Mouse (Mus musculus): ENCODE measurements around the gene Orai3. TPM values are rescaled to one million over a fixed set of nuclear protein-coding genes. Genes with fewer than 3 reads are reported as not detected.
"Not testable (repeated sequence)": the region's sequence is repeated elsewhere in the genome, so short reads cannot be mapped to it uniquely, and the experiment has no call there.

The Orai3 gene
- polyA plus RNA-seq (2015; fragmentation: Nextera tagmentation; extraction: Ambion mirVana), result 27.2 and 30.1 TPM in 2 replicates

DNA sequence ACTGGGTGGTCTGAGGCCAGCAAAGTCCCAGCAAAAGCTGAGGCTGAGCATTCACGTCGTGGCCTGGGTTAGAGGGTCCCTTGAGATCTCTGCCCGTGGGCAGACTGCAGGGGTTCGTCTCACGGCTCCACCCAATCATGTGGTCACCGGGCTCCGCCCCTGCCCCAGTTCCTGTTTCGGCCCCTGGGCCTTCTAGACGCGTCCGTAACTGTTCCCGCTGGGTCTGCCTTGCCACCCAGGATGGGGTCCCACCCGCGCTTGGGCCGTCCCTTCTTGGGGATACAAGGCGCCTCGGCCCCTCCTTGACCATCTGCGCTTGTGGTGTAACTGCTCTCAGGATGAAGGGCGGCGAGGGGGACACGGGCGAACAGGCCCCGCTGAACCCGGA, at the start of gene Orai3:
Orai3 (plus strand) TSS at position 165 of the 388 bp plus-strand sequence.
- Histone ChIP-seq H3K36me3 (ENCODE audit: insufficient read depth, low read length) (peaks cover 16% of the 10 kb centered on the region), H3K4me1 (replicated peaks; ENCODE audit: insufficient read depth, low read length) (peaks cover 6% of the 10 kb centered on the region; the same call in 1 of the 2 replicates), H3K9me3 (replicated peaks; ENCODE audit: low read length) (no peaks in the 10 kb centered on the region), H3K9ac (ENCODE audit: low read depth, low read length) (peak within 1 kb of the TSS; percentile 75), H3K27me3 (ENCODE audit: insufficient read depth, low read length) (no peaks in the 10 kb centered on the region), H3K4me3 (replicated peaks; ENCODE audit: low read depth, low read length) (peak within 1 kb of the TSS; percentile 62), H3K4me2 (ENCODE audit: low read length) (peak within 1 kb of the TSS; percentile 61), H3K27ac (peak within 1 kb of the TSS; percentile 96)
- 0% methylated on average over 24 of the region's 24 CpGs for WGBS
- ATAC-seq (replicated peaks; ENCODE audit: low FRiP score, low read depth), result peak; percentile 70
- TF ChIP-seq CTCF (IDR thresholded peaks at IDR 0.05; ENCODE audit: low read depth), result no peak
- peak; percentile 94 for DNase-seq (ENCODE audit: low spot score)

DNA sequence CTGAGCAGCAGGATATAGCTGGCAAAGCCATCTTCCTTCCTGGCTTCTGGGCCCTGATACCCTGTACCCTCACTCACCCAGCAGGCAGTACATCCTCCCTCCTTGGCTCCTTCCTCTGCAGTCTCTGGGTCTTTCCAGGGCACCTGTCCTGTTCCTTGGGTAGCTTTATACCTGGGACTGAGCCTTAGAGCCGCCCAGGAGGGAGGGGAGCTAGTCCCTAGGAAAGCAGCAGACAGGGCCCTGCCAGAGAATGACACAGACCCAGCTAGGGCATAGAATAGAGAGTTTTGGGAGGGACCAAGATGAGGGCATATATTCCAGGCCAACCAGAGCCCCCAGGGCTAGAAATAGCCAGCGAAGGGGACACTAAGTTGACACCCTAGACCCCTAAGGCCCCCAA, 44.1 kb upstream of the Orai3 start:
- Histone ChIP-seq H3K9ac (ENCODE audit: low read depth, low read length) (no peak overlapping the region), H3K4me2 (ENCODE audit: low read length) (no peak overlapping the region), H3K27ac (no peak overlapping the region), H3K9me3 (replicated peaks; ENCODE audit: low read length) (no peaks in the 10 kb centered on the region), H3K36me3 (ENCODE audit: insufficient read depth, low read length) (no peaks in the 10 kb centered on the region), H3K27me3 (ENCODE audit: insufficient read depth, low read length) (no peaks in the 10 kb centered on the region), H3K4me1 (replicated peaks; ENCODE audit: insufficient read depth, low read length) (no peaks in the 10 kb centered on the region), H3K4me3 (replicated peaks; ENCODE audit: low read depth, low read length) (no peak overlapping the region)
- no peak for DNase-seq (ENCODE audit: low spot score)
- ATAC-seq (replicated peaks; ENCODE audit: low FRiP score, low read depth), result no peak
- WGBS, result 66% methylated on average over 2 of the region's 2 CpGs
- TF ChIP-seq CTCF (IDR thresholded peaks at IDR 0.05; ENCODE audit: low read depth), result no peak

DNA sequence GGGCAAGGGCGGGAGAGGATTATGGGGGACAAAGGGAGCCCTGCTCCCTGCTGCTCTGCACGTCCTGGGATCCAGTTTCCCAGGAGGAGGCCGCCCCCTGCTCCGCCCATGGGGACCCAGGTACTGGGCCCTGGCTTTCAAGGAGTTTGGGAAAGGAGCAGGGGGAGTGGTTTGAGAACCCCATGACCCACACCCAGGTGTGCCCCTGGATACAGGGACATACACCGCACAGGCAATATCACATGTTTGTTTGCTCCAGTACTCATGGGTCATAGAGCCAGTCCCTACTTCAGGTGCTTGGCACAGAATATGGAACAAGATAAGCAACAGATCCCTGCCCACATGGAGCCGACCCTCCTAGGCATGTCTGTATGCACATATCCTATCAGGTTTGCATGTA, 43.7 kb upstream of the Orai3 start:
- Histone ChIP-seq H3K9me3 (replicated peaks; ENCODE audit: low read length) (no peaks in the 10 kb centered on the region), H3K4me1 (replicated peaks; ENCODE audit: insufficient read depth, low read length) (no peaks in the 10 kb centered on the region), H3K4me3 (replicated peaks; ENCODE audit: low read depth, low read length) (no peak overlapping the region), H3K4me2 (ENCODE audit: low read length) (no peak overlapping the region), H3K9ac (ENCODE audit: low read depth, low read length) (no peak overlapping the region), H3K27ac (no peak overlapping the region), H3K27me3 (ENCODE audit: insufficient read depth, low read length) (no peaks in the 10 kb centered on the region), H3K36me3 (ENCODE audit: insufficient read depth, low read length) (no peaks in the 10 kb centered on the region)
- TF ChIP-seq CTCF (IDR thresholded peaks at IDR 0.05; ENCODE audit: low read depth), result no peak
- 74% methylated on average over 6 of the region's 6 CpGs for WGBS
- ATAC-seq (replicated peaks; ENCODE audit: low FRiP score, low read depth) (no peak), DNase-seq (ENCODE audit: low spot score) (no peak)

DNA sequence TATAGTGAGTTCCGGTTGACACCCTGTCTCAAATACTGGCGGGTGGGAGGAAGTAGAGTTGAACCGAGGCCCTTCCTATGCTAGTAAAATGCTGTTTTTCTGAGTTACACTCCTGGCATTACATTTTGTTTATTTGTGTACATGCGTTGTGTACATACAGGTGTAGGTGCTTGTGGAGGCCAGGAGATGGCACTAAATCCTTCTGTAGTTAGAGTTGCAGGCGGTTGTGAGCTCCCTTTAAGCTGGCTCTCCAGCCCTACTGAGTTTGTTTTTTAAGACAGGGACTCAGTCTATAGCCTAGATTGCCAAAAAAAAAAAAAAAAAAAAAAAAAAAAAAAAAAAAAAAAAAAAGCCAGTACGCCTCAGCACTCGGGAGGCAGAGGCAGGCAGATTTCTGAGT, 41.7 kb upstream of the Orai3 start:
- Histone ChIP-seq H3K36me3 (ENCODE audit: insufficient read depth, low read length) (no peaks in the 10 kb centered on the region), H3K27me3 (ENCODE audit: insufficient read depth, low read length) (no peaks in the 10 kb centered on the region), H3K9ac (ENCODE audit: low read depth, low read length) (no peak overlapping the region), H3K4me2 (ENCODE audit: low read length) (no peak overlapping the region), H3K9me3 (replicated peaks; ENCODE audit: low read length) (no peaks in the 10 kb centered on the region), H3K4me1 (replicated peaks; ENCODE audit: insufficient read depth, low read length) (no peaks in the 10 kb centered on the region), H3K27ac (no peak overlapping the region), H3K4me3 (replicated peaks; ENCODE audit: low read depth, low read length) (no peak overlapping the region)
- DNase-seq (ENCODE audit: low spot score) (no peak), ATAC-seq (replicated peaks; ENCODE audit: low FRiP score, low read depth) (no peak)
- no peak for TF ChIP-seq CTCF (IDR thresholded peaks at IDR 0.05; ENCODE audit: low read depth)
- WGBS, result 85% methylated on average over 7 of the region's 7 CpGs

DNA sequence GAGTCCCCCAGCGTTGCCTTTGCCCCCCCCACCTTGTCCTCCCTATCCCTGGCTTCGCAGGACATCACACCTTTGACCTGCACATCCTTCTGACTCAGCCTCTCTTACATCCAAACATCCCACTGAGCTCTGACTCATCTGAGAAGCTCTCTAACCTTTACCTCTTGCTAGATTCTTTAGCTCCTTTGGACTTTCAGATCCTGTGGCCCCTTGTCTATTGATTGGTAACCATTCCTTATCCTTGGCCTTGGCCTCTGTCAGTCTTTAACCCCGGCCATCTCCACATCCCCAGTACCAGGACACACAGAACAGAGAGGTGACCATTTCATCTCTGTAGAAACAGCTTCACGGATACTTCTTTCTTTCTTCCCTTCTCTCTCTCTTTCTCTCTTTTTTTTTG, 39.4 kb upstream of the Orai3 start:
- Histone ChIP-seq H3K4me1 (replicated peaks; ENCODE audit: insufficient read depth, low read length) (no peaks in the 10 kb centered on the region), H3K4me3 (replicated peaks; ENCODE audit: low read depth, low read length) (no peak overlapping the region), H3K36me3 (ENCODE audit: insufficient read depth, low read length) (no peaks in the 10 kb centered on the region), H3K27ac (no peak overlapping the region), H3K9ac (ENCODE audit: low read depth, low read length) (no peak overlapping the region), H3K27me3 (ENCODE audit: insufficient read depth, low read length) (no peaks in the 10 kb centered on the region), H3K4me2 (ENCODE audit: low read length) (no peak overlapping the region), H3K9me3 (replicated peaks; ENCODE audit: low read length) (no peaks in the 10 kb centered on the region)
- DNase-seq (ENCODE audit: low spot score), result no peak
- TF ChIP-seq CTCF (IDR thresholded peaks at IDR 0.05; ENCODE audit: low read depth), result no peak
- WGBS, result 66% methylated on average over 4 of the region's 4 CpGs
- no peak for ATAC-seq (replicated peaks; ENCODE audit: low FRiP score, low read depth)

DNA sequence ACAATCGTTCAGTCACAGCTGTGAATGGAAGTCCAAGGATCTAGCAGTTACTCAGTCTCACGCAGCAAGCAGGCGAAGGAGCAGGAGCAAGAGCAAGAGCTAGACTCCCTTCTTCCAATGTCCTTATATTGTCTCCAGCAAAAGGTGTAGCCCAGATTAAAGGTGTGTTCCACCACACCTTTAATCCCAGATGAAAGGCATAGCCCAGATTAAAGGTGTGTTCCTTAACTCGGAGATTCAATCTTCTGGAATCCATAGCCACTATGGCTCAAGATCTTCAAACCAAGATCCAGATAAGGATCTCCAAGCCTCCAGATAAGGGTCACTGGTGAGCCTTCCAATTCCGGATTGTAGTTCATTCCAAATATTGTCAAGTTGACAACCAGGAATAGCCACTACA, 37.5 kb upstream of the Orai3 start, which contains the start of gene Ctf2:
Ctf2 (minus strand) TSS at position 101 of the 400 bp plus-strand sequence.
- no CpG with 5 or more reads among the region's 5 CpGs for WGBS
- DNase-seq (ENCODE audit: low spot score), result not testable (repeated sequence)

More for the DNA sequence above, 37.5 kb upstream of the Orai3 start, which contains the start of gene Ctf2:
- ATAC-seq (replicated peaks; ENCODE audit: low FRiP score, low read depth); H3K9ac ChIP-seq (ENCODE audit: low read depth, low read length); H3K27ac ChIP-seq; H3K4me2 ChIP-seq (ENCODE audit: low read length); H3K4me1 ChIP-seq (replicated peaks; ENCODE audit: insufficient read depth, low read length); H3K9me3 ChIP-seq (replicated peaks; ENCODE audit: low read length); H3K4me3 ChIP-seq (replicated peaks; ENCODE audit: low read depth, low read length); H3K27me3 ChIP-seq (ENCODE audit: insufficient read depth, low read length); H3K36me3 ChIP-seq (ENCODE audit: insufficient read depth, low read length): not testable (repeated sequence)

Data from kidney, postnatal 0 days (tissue).